Mouse (Mus musculus): ENCODE data around the gene Cask. TPM values are rescaled to one million over a fixed set of nuclear protein-coding genes. Genes with fewer than 3 reads are reported as not detected.
"Not testable (repeated sequence)": the region's sequence is repeated elsewhere in the genome, so short reads cannot be mapped to it uniquely, and the experiment has no call there.

Gene Cask
- 2.5 and 2.8 TPM in 2 replicates for polyA plus RNA-seq (2015; fragmentation: Nextera tagmentation; extraction: Ambion mirVana)

DNA sequence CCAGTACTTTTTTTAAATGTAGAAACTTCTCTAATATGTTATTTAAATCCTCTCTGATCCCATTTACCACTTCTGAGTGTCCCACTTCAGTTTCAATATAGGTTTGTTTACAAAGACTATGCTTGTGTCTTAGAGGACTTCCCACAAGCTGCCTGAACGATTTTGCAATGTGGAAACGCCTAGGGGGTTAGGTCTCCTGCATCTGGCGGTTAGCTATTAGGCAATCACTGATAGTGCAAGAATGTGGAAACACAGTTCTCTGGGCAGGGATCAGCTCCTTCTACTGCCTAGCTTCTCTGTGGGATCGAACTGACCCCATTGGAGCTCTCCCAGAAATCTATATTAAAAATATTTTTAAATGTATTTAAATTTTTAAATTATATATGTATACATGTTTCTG is at the start of gene Cask:
TSS of gene Cask (minus strand) at position 83 of the 400 bp plus-strand sequence.
- no peak for DNase-seq (ENCODE audit: low spot score)

DNA sequence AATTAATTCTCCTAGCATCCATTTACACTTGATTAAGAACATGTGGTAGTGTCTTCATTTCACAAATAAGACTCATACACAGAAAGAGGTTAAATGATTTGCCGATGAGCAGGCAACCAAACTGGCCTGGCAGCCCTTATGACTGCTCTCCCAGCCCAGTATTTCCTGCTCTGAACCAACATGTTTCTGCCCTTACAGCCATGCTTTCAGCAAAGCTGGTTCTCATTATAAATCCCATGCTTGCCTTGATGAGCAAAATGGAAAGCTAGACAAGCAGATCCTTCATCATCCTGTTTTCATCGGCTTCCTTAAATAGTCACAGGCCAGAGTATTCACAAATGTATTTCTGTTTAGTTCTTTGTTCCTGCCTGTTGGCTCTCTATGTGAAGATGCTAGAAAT is 38.8 kb upstream of the Cask start:
- DNase-seq (ENCODE audit: low spot score) = no peak

DNA sequence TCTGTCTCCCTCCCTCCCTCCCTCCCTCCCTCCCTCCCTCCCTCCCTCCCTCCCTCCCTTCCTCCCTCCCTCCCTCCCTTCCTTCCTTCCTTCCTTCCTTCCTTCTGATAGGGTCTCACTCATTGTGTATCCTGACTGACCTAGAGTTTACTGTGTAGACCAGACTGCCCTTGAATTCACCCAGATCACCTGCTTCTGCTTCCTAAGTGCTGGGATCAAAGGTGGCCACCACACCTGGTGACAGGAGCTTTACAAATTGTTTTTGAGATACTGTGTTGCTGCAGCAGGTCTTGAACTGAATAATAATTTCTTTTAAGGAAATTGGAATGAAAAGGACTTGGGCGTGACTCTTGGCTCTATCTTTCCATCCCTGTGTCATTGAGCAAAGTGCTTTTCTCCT is 33.2 kb upstream of the Cask start:
- DNase-seq (ENCODE audit: low spot score) = no peak

DNA sequence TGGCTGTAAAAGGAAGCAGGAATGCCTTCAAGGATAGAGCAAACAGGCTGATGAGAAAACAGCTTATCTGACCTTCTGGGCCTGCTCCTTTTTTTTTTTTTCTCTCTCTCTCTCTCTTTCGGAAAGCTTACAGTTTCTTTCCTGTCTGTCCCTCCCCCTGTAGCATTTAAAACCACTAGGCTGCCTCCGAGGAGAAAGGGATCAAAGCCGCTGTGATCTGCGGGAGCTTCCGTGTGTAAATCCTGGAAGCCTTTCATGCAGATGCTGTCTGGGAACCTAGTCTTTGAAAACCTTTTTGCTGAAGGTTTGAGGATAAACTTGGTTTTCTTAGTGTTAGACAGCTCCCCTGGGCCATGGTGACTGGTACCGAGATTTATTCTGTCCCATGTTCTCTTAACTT is 30.8 kb upstream of the Cask start:
- DNase-seq (ENCODE audit: low spot score) = no peak

DNA sequence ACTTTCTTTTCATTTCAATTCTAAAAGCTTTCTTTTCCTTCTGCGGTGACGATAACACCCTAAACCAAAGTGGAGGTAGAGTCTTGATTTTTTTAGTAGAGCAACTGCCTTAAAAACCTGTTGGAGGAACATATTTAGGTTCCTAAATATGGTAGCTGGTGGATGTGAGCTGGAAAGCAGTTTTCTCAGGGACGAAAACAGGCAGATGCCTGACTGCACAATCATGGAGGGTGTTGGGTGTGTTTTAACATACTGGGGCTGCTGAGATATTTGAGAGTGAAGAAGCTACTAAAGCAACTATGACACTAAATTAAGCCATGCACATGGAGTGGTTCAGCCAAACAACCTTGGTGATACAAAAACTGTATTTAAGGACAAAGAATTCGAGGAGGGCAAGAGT is 9.0 kb upstream of the Cask start:
- no peak for DNase-seq (ENCODE audit: low spot score)

- DNase-seq (ENCODE audit: low spot score) = no peak
Observed at GRCm38 (mm10) chrX:13859051-13859450, 7.9 kb upstream of the Cask start.

DNA sequence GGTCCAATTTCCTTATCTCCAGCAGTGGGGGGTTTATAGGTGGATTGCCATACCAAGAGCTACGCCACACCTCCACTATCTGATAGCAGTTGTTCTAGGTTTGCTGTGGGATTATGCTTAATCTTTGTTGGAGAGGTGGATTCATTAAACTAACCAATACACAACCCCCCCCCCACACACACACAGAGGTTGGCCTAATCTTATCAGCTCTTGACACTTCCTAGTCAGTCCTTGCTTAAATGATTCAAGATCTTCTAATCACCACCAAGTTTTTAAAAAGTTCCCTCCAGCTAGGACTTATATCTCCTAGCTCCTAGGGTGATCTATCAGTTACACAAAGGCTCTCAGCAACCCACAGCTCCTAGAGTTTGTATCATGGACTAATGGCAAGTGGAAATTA is 2.7 kb downstream of the Cask start:
- DNase-seq (ENCODE audit: low spot score) = no peak

DNA sequence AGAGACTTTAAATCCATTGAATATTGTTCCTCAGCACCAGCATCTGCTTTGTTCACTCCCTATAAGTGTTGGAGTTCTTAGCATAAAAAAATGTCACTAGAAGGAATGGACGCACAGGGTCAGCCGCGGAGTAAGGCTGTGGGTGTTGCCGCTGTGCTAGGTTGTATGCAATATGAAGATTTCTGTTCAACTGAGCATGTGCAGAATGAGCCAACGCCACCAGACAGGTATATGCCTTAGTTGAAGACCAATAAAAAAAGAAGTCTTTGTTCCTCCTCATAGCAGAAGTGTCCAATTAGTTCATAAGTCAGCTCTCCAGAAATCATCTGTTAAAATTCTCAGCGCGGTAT is 3.7 kb downstream of the Cask start:
- peak; percentile 7 for DNase-seq (ENCODE audit: low spot score)

DNA sequence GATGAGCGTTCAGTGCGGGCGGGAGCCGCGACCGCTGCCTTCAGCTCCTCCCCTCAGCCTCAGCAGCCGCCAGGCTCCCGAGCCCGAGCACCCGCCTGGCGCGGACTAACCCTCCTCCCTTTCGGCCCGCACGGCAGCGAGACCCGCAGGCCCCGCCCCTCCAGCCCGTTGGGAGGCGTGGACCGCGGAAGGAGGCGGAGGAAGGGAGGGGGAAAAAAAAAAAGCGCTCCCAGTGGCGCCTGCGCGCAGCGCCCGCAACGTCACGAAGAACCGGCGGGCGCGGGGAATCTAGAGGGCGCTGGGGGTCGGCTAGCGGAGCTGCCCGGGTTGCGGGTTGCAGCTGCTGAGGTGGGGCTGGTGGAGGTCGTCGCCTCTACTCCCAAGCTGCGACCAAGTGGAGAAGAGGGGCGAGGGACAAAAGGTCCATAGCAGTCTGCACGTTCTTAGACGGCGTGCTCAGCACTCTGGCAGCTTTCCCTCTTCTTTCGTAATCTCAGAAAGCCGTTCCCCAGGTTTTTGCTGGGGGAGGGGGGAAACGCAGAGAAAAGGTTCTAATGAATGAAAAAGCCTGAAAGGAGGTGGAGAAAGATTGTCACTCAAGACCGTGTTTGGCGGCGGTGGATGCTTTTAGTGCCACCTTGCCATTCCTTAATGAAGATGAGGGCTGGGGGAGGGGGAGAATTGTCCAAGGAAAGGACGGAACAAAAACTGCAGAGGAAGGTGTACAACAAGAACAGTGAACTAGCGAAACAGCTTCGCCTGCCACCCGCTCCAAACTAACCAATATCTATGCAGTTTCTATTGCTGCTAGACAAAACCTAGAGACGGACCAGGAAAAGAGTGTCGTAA is 4.3 kb downstream of the Cask start:
- peak; percentile 88 for DNase-seq (ENCODE audit: low spot score)

- peak; percentile 19 for DNase-seq (ENCODE audit: low spot score)
Observed at GRCm38 (mm10) chrX:13845858-13846652, 5.1 kb downstream of the Cask start.

- peak; percentile 3 for DNase-seq (ENCODE audit: low spot score)
Observed at GRCm38 (mm10) chrX:13845141-13845857, 5.9 kb downstream of the Cask start.

DNA sequence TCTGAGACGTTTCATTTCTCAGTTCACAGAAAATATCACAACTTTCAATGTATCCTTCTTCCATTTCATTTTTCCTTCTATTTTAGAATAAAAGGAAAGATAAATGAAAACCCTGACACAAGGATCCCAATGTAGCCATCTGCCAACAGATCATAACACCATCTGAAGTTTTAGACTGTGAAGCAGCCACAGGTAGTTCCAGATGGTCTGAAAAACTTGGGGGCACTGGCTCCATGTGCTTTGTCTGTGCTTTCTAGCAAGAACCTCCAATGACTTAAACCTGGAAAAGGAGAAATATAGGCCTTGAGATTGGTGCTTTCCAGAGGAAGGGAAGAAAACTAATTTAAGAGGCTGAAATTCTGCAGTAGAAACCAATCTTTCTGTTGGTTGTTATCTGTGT is 28.4 kb downstream of the Cask start:
- no peak for DNase-seq (ENCODE audit: low spot score)

DNA sequence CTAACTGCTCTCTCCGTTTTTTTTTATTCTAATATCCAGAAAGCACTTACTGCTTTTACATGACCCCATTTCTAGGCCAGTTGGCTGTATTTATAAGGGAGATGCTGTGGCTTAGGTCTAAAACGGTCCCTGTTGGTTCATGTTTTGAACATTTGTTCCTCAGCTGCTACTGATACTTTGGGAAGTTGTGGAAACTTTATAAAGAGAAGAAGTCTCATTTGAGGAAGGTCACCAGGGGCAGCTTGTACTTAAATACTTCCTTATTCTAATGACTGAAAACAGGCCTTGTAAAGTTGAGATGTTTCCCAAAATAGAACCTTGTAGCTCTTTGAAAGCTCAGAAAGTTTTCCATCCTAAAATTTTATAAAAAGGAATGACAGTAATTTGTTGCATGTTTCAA is 52.4 kb downstream of the Cask start:
- no peak for DNase-seq (ENCODE audit: low spot score)

- no peak for DNase-seq (ENCODE audit: low spot score)
Observed at GRCm38 (mm10) chrX:13765672-13766071, 85.5 kb downstream of the Cask start.

DNA sequence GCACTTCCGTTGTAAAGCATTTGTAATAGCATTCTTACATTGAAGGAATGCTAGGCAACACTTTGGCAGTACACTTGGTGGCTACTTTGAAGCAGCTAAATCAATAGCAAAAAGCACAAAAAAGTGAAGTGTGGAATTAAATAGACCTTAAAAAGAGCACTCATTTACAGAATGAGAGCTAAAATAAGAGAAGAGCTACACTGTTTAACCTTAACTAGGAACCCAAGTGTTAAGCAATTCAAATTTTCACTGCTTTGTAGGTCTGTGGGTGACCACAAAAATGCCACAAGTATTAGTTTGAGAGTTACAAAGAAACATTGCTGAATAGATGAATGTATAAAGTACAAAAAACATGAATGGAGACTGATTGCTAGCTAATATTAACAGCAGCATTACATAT is 86.1 kb downstream of the Cask start:
- DNase-seq (ENCODE audit: low spot score) = no peak

- DNase-seq (ENCODE audit: low spot score) = no peak
Observed at GRCm38 (mm10) chrX:13757279-13758005, 93.7 kb downstream of the Cask start.

DNA sequence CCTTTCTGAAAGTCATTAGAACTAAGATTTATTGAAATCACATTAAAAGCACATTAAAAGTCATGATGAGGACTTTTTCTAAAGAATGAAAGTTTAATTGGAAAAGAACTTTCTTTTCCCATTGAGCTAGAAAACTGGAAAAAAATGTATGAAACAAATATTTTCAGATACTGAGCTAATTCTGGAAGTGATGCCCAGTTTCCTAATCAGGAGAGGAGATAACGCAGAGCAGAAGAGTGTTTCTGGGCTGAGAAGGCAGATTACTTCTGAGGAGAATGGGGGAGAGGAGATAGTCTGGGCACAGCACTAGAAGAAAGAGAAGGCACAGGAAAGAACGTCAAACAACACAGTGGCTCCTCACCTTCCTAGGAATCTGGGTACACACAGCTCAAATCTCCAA is 110.1 kb downstream of the Cask start:
- DNase-seq (ENCODE audit: low spot score) = no peak

DNA sequence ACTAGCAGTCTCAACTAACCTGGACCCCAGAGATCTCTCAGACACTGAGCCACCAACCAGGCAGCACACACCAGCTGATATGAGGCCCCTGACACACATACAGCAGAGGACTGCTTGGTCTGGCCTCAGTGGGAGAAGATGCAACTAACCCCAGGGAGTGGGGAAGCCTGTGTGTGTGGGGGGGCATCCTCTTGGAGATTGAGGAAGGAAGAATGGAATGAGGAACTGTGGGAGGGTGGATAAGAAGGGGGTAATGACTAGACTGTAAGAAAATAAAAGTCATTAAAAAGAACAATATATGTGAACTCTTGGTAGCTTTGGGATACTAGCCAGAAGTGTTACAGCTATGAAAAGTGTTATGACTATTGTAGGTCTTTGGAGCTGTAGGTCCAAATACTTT is 120.4 kb downstream of the Cask start:
- not testable (repeated sequence) for DNase-seq (ENCODE audit: low spot score)

GRCm38 (mm10) chrX:13729835-13730480 is 121.2 kb downstream of the Cask start:
- no peak for DNase-seq (ENCODE audit: low spot score)

DNA sequence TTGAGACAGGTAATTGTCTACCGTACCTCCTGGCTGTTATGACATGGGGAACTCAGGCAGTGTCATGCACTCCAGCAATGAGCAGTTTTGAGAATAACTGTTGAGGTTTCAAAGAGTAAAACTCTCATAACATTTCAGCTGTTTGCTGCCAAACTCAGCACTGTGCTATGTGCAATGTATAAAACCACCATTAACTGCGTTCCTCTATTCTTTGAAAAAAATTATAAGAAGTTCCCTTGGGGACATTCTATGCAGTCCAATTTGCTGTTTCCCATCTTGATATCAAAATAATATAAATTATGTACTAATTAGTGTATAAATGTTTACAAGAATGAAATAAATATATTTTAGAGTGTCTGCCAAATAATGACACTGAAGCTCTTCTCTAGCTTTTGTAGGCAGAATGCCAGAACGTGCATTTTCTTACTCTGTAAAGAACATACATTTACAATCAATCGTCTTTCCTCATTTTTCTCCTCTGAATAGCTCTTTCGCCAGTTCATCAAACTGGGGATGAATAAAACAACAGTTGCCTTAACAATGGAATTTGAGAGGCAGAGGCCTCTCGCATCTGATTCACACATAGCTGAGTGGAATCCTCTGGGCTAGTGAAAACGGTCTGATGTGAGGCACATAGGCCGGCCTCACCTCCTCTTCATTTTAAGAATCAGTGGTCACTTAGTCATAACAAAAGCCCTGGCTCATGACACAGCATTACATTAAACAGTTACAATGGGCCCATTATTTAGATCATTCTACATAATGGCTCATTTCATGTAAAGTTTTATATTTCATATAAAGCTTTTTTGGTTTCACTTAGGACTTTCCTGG is 125.4 kb downstream of the Cask start:
- no peak for DNase-seq (ENCODE audit: low spot score)
